ENCODE assay signal across 34 mouse cellular contexts in genomic region chr10:78224136-78224535, GRCm38 (mm10).
"Had no signal": no experiment of that assay in that cellular context is flagged by ENCODE, and none has a peak within 500 bp of the region (broad histone marks: within the 10 kb centered on the region; RNA-seq: fewer than 3 reads in every experiment).

No protein-coding gene starts in this region.

- H3K9ac ChIP-seq: heart, embryonic 12.5 days; heart, embryonic 13.5 days; heart, embryonic 15.5 days; hindbrain, embryonic 12.5 days; hindbrain, embryonic 13.5 days; hindbrain, embryonic 14.5 days; hindbrain, embryonic 15.5 days; intestine, embryonic 15.5 days; kidney, embryonic 15.5 days had no signal

- H3K27ac ChIP-seq: heart, embryonic 10.5 days; heart, embryonic 13.5 days; heart, embryonic 15.5 days; hindbrain, embryonic 10.5 days; hindbrain, embryonic 12.5 days; hindbrain, embryonic 13.5 days; hindbrain, embryonic 14.5 days; hindbrain, embryonic 15.5 days; hindbrain, postnatal 0 days; intestine, embryonic 15.5 days; kidney, embryonic 15.5 days; kidney, postnatal 0 days; left cerebral cortex, adult 2 months had no signal

- H3K4me1 ChIP-seq: hindbrain, embryonic 10.5 days; hindbrain, embryonic 12.5 days; hindbrain, embryonic 13.5 days; hindbrain, embryonic 15.5 days; intestine, embryonic 15.5 days; kidney, embryonic 15.5 days had no signal

- H3K27me3 ChIP-seq: heart, embryonic 12.5 days; heart, embryonic 13.5 days; heart, embryonic 15.5 days; hindbrain, embryonic 12.5 days; hindbrain, embryonic 13.5 days; hindbrain, embryonic 15.5 days; intestine, embryonic 15.5 days; kidney, embryonic 15.5 days had no signal

- H3K9me3 ChIP-seq: heart, embryonic 10.5 days; heart, embryonic 12.5 days; heart, embryonic 13.5 days; heart, embryonic 15.5 days; hindbrain, embryonic 10.5 days; hindbrain, embryonic 12.5 days; hindbrain, embryonic 13.5 days; hindbrain, embryonic 15.5 days; intestine, embryonic 15.5 days; kidney, embryonic 15.5 days had no signal

- ATAC-seq: hindbrain, embryonic 16.5 days; hindbrain, postnatal 0 days; inflammation-experienced regulatory T-cells, adult 6 months; intestine, embryonic 15.5 days; intestine, embryonic 16.5 days had no signal

- H3K4me3 ChIP-seq: heart, embryonic 10.5 days; heart, embryonic 12.5 days; heart, embryonic 13.5 days; heart, embryonic 15.5 days; hindbrain, embryonic 10.5 days; hindbrain, embryonic 12.5 days; hindbrain, embryonic 13.5 days; hindbrain, embryonic 15.5 days; intestine, embryonic 15.5 days; kidney, embryonic 15.5 days; left cerebral cortex, adult 2 months had no signal

- DNase-seq: heart, postnatal 10 days; heart, postnatal 14 days; heart, postnatal 36 days; heart, postnatal 4 days; kidney, adult 11 months; kidney, adult 18-20 months; kidney, adult 2 months; kidney, adult 8-10 months; kidney, adult 9 months; kidney, postnatal 10 days; kidney, postnatal 14 days; kidney, postnatal 25 days; kidney, postnatal 36 days; kidney, postnatal 4 days; layer of hippocampus, adult 9-11 months; layer of hippocampus, postnatal 36 days had no signal

- H3K4me2 ChIP-seq: heart, embryonic 11.5 days; heart, embryonic 12.5 days; heart, embryonic 13.5 days; heart, embryonic 15.5 days; hindbrain, embryonic 12.5 days; hindbrain, embryonic 13.5 days; hindbrain, embryonic 14.5 days; hindbrain, embryonic 15.5 days; intestine, embryonic 15.5 days; kidney, embryonic 15.5 days had no signal
